Mouse (Mus musculus) gonadal fat pad, adult 2 months (tissue): ENCODE results near the gene Slc41a3. TPM values are rescaled to one million over a fixed set of nuclear protein-coding genes. Genes with fewer than 3 reads are reported as not detected.

Experiments
- DNase-seq: peaks from one replicate; pipeline ENCODE4 v3.0.0-alpha.2; 2012; ENCODE audit warnings: low read depth
- polyA plus RNA-seq: library from polyadenylated mRNA; depleted of rRNA; stranded (reverse); fragments of >200 nt; gene quantifications from 2 replicates; pipeline ENCODE4 v1.2.3, GENCODE M21; 2012; rRNA removed

The Slc41a3 gene
- polyA plus RNA-seq, 1 experiment: 37.2 TPM

GRCm38 (mm10) chr6:90683831-90684532 lies 79.5 kb downstream of the Slc41a3 start:
- no peak for DNase-seq

- DNase-seq: no peak
Observed at GRCm38 (mm10) chr6:90686812-90687211, 82.3 kb downstream of the Slc41a3 start.

GRCm38 (mm10) chr6:90688003-90688402 lies 83.5 kb downstream of the Slc41a3 start:
- DNase-seq: no peak

- DNase-seq: no peak
Observed at GRCm38 (mm10) chr6:90688742-90689141, 84.2 kb downstream of the Slc41a3 start.

- no peak for DNase-seq
Observed at GRCm38 (mm10) chr6:90689500-90689899, 85.0 kb downstream of the Slc41a3 start.

- no peak for DNase-seq
Observed at GRCm38 (mm10) chr6:90691935-90692334, 87.4 kb downstream of the Slc41a3 start.

- no peak for DNase-seq
Observed at GRCm38 (mm10) chr6:90692404-90692803, 87.9 kb downstream of the Slc41a3 start.

- DNase-seq: no peak
Observed at GRCm38 (mm10) chr6:90695754-90696153, 91.2 kb downstream of the Slc41a3 start.

Other genes with a start within 250 kb of the Slc41a3 start
- 15.2 and 19.9 TPM in 2 replicates for gene Zxdc, start 235.2 kb upstream of the Slc41a3 start, polyA plus RNA-seq
- 1.1 and 2.6 TPM in 2 replicates for gene Cfap100, start 175.9 kb upstream of the Slc41a3 start, polyA plus RNA-seq
- 78.7 and 86.9 TPM in 2 replicates for gene Klf15, start 142.1 kb upstream of the Slc41a3 start, polyA plus RNA-seq
- gene Aldh1l1, start 118.3 kb upstream of the Slc41a3 start, polyA plus RNA-seq: 38.4 and 47.0 TPM in 2 replicates